Mouse (Mus musculus) lung, adult 2 months (tissue): ENCODE data around the gene Baat. TPM values are rescaled to one million over a fixed set of nuclear protein-coding genes. Genes with fewer than 3 reads are reported as not detected.
"Not testable (repeated sequence)": the region's sequence is repeated elsewhere in the genome, so short reads cannot be mapped to it uniquely, and the experiment has no call there.

Experiments used
- DNase-seq: peaks from one replicate; pipeline ENCODE4 v3.0.0; 2022
- H3K4me1 ChIP-seq: fragments of 200-500 bp; 2 replicates; pipeline ENCODE4 v1.6.1; 2011; ENCODE audit warnings: low read length; ENCODE audit not compliant: control insufficient read depth, insufficient read depth
- H3K4me3 ChIP-seq: fragments of 200-500 bp; replicated peaks from 2 replicates; pipeline ENCODE3; 2011; ENCODE audit warnings: low read depth, mild to moderate bottlenecking, control low read depth, low read length; ENCODE audit errors: extremely low read depth
- CTCF ChIP-seq: fragments of 200-500 bp; IDR thresholded peaks from 2 replicates; pipeline ENCODE4 v1.5.1; 2011; ENCODE audit warnings: mild to moderate bottlenecking, low read length, control low read depth; ENCODE audit not compliant: insufficient read depth
- POLR2A ChIP-seq: fragments of 200-500 bp; IDR thresholded peaks from 2 replicates; pipeline ENCODE4 v1.6.1; 2011; ENCODE audit warnings: low read depth, mild to moderate bottlenecking, control low read depth, low read length, borderline replicate concordance; ENCODE audit errors: extremely low read depth
- WGBS: fragments of 180-500 bp; shearing (Covaris S2); methylation state at CpG from one replicate; pipeline ENCODE4 v1.1.7; 2018; 5-methylcytosine and 5-hydroxymethylcytosine counted together
- polyA plus RNA-seq: library from polyadenylated mRNA; depleted of rRNA; stranded (reverse); fragments of >200 nt; gene quantifications from 2 replicates; pipeline ENCODE4 v1.2.3, GENCODE M21; 2012

Baat gene
- polyA plus RNA-seq, 1 experiment, result not detected

DNA sequence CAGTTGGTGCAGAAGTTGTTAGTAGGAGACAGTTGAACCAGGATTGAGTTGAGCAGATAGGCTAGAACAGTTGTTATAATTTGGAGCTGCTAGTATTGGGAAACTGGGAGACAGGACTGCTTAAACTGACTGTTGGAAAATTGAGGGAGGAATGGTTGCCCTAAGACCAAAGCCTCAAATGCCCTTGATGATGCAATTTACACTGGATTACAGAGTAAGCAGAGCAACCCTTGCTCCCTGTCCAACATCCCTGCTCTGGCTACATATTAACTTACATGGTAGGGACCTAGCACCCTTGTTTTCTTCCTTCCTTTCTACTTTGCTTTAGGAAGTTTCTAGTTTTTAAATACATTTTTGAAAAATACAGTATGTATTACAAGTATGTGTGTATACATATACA is 20.9 kb downstream of the Baat start:
- DNase-seq, result no peak
- no peaks in the 10 kb centered on the region for H3K4me1 ChIP-seq
- no peak for TF ChIP-seq CTCF
- no peak overlapping the region for H3K4me3 ChIP-seq

DNA sequence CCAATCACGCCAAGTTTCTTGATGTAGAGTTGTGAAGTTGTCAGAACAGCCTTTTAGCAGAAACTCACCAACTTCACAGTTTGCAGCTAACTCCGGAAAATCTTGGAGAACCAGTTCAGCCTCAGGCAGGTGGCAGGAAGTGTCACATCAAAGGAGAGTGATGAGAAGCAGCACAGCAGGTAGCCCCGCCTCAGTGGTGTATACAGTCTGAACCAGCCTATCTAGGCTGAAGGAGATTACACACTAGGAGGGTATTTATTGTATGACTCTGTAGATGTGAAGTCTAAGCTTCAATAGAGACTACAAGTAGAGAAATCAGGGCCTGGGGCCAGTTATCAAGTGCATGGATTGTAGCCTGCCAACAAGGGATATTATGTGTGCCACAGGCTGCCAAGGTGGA is 25.5 kb downstream of the Baat start:
- TF ChIP-seq CTCF, result no peak
- TF ChIP-seq POLR2A, result no peak
- no peak for DNase-seq
- 43% methylated on average over 3 of the region's 3 CpGs for WGBS
- Histone ChIP-seq H3K4me1 (no peaks in the 10 kb centered on the region), H3K4me3 (no peak overlapping the region)

DNA sequence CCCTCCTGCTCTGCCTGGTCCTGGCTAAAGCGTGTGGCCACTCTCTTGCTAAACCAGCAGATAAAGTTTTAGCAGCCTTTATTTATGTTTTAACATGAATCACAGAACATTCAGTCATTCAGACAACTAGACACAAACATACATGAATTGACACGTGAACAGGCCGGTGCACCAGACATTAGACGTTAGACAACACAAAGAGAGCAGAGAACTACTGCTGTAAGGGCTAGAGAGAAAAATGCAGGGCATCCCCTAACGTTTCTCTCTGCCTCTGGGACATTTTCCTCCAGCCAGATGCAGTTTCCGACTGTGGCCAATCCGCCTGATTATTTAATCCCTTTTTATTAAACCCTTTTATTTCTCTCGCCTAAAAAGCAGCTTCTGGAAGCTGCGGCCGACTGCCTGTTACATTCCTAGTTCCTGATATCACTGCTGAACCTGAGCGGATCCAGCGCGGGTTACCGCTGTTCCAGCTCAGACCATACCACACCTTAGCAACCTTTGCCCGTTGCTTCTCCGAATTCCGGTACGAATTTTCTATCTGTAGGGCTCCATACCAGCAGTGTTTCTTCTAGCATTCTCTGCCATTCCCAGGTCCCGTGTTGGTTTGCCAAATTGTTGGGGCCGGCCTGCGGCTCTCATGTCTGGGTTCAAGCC is 26.1 kb downstream of the Baat start:
- TF ChIP-seq POLR2A (no peak), CTCF (no peak)
- no peak overlapping the region for H3K4me3 ChIP-seq
- H3K4me1 ChIP-seq, result no peaks in the 10 kb centered on the region
- peak; percentile 7 for DNase-seq
- 26% methylated on average over 21 of the region's 21 CpGs for WGBS

DNA sequence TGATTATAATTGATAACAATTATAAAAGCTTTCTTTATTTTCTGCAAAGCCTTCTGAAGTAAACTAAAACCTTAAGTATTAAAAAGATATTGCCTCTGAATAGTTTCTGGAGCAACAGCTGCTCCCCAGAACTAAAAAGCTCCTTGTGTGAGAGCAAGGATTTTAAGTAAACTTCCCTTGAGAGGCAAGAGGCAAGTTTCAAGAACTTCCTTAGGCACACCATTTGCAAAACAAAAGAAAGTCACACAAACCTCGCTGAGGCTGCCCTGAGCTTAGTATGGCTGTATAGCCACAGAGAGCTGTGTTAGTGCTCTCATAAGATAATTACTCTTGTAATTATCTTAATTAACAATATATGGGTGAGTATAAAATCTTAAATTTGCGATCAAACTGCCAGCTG is 27.3 kb downstream of the Baat start:
- not testable (repeated sequence) for H3K4me3 ChIP-seq, H3K4me1 ChIP-seq, DNase-seq
- WGBS, result 38% methylated on average over 2 of the region's 2 CpGs

DNA sequence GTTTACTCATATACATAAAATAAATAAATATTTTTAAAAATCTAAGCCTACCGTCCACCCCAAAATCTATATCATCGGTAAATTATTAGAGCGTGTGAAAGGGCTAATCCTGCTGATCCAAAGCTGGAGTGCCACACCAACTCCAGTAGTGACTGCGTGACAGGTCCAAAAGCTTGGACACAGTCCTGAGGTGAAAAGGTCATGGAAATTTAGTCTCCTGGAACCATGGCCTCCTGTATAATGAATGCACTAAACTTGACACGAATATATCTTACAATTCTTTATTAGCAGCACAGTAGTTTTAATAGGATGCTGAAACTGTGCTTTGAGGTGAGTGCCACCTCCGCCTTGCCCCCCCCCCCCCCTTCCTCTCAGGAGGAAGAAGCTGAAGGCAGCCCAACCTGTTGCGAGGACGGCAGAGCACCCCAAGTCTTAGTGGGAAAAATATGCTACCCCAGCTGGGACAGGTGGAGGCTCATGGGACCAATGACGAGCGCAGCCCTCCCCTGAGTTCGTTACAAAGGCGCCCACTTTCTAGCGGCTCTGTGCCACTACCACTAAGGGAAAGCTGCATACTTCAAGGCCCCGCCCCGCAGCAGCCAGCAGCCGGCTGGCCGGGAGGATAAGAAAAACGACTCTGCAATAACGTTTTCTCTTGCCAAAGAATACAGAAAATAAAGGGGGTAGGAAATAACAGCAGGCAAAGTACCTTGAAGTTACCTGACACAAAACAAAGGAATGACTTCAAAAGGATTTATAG is 28.1 kb downstream of the Baat start:
- TF ChIP-seq POLR2A (no peak), CTCF (no peak)
- H3K4me1 ChIP-seq, result no peaks in the 10 kb centered on the region
- H3K4me3 ChIP-seq, result peak overlapping the region; percentile 49
- peak; percentile 18 for DNase-seq
- 18% methylated on average over 19 of the region's 19 CpGs for WGBS

- no peak for DNase-seq
- Histone ChIP-seq H3K4me3 (no peak overlapping the region), H3K4me1 (no peaks in the 10 kb centered on the region)
- TF ChIP-seq POLR2A (no peak), CTCF (no peak)
Observed at GRCm38 (mm10) chr4:49474583-49474982, 31.8 kb downstream of the Baat start.

DNA sequence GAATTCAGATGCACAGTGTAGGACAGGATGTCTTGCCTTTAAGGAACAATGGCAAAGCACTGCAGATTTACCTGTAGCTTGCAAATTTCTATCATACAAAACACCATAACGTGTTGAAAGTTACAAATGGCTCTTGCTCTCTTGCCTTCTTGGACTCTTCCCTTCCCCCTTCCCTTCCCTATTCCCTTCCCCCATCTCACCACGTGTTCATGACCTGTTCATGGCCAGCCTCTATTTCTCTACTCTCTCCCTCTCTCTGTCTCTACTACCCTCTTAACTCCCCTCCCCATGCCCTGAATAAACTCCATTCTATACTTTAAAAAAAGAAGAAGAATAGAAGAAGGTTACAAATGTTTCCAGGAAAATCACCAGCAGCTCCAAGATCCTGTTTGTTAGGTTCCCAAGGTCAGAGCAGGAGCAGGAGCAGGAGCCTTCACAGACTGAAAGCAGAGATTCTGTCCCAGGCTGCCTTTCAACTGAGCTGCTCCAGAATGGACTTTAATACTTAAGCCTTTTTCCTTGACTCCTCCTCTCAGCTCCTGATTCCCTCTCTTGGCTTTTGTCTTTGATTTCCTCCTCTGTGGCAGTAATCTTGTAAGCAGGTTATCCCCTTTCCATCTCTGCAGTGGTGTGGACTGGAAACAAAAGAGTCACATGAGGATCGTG is 32.8 kb downstream of the Baat start, which contains the start of gene Acnat1:
TSS of gene Acnat1 (minus strand) at position 478 of the 666 bp plus-strand sequence.
- no peaks in the 10 kb centered on the region for H3K4me1 ChIP-seq
- no peak for DNase-seq
- WGBS, result 41% methylated on average over 3 of the region's 3 CpGs
- no peak within 1 kb of the TSS for H3K4me3 ChIP-seq
- no peak for TF ChIP-seq POLR2A
- TF ChIP-seq CTCF, result no peak

GRCm38 (mm10) chr4:49469435-49470151 is 36.8 kb downstream of the Baat start:
- no peak for TF ChIP-seq CTCF
- TF ChIP-seq POLR2A, result no peak
- DNase-seq, result no peak
- H3K4me3 ChIP-seq, result no peak overlapping the region
- 77% methylated on average over 3 of the region's 3 CpGs for WGBS
- H3K4me1 ChIP-seq, result no peaks in the 10 kb centered on the region

DNA sequence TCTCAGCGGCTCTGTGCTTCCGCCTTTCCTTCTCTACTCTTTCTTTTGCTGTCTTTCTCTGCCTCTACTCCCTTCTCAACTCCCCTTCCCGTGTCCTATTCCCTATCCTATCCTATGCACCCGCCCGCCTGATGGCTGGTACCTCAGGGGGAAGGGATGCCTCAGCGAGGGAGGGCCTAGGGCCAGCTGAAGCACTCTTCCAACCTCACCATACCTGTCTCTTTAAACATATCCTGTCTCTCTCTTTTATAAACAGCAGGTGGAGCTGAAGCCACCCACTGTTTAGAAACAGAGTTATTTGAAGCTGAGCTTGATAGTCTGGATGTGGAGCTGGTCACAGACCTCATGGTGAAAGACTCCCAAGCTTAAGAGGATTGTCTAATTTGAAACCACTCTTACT is 39.0 kb downstream of the Baat start:
- Histone ChIP-seq H3K4me1 (no peaks in the 10 kb centered on the region), H3K4me3 (no peak overlapping the region)
- TF ChIP-seq POLR2A, result no peak
- TF ChIP-seq CTCF, result no peak
- DNase-seq, result no peak
- 93% methylated on average over 6 of the region's 6 CpGs for WGBS
